Mouse (Mus musculus) kidney, postnatal 4 days (tissue): ENCODE measurements around the gene Pole3.
"Not testable (repeated sequence)": the region's sequence is repeated elsewhere in the genome, so short reads cannot be mapped to it uniquely, and the experiment has no call there.

ENCODE experiments used
- DNase-seq, 2 experiments: peaks; one replicate each; pipeline ENCODE4 v3.0.0; 2021; ENCODE audit warnings: mixed read lengths in 2 of 2

Gene Pole3

DNA sequence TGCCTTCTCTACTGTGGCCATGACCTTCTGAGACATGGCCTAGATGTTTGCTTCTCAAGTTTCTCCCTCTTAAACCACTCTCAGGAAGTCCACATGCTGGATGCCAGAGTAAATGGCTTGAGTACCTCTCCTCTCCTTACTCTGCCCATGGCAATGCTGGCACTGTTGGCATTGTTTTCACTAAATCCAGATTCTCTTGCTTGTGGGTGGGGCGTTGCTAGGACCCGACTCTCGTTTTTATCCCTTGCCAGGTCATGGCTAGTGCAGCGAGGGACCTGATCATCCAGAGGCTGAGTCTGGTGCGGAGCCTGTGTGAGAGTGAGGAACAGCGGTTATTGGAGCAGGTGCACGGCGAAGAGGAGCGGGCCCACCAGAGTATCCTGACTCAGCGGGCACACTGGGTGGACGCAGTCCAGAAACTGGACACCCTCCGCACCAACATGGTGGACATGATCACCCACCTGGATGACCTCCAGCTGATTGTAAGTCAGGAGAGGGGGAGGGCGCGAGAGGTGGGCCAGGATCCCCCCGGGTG lies 38.6 kb downstream of the Pole3 start:
- no peak for DNase-seq

DNA sequence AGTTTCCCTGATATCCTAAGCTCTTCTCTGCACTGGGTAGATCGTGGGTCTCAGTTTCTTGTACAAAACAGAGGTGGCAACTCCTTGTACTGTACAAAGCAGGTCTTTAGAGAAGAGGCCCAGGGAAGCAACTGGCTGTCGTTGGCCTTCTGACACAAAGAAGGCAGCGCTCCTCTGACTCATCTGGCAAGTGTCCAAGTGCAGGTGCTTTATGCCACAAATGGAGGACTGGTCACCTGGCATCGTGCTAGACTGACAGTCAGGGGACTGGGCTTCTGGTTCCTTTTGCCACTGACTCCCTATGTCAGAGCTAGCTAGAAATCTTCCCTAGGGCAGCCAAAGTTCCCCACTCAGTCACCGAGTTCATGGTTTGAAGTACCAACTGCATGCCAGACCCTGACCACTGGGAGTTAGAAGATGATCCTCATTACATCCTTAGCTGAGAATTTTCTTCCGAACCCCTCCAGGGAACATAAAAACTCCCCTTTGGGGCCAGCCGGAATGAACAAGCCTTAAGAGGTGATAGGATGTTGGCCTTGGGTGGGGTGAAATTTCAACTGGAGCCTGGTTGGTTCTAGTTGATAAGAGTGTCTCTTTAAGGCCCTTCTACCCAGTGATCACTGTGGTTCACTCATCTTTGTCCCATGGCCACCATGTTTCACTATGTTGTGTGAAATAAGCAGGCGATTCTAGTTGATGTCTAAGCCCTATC lies 39.3 kb downstream of the Pole3 start:
- DNase-seq, result peak in 1 of 2 experiments; percentile 27

- DNase-seq, result no peak
Observed at GRCm38 (mm10) chr4:62484928-62485327, 39.9 kb downstream of the Pole3 start.

- DNase-seq, result peak in 1 of 2 experiments; percentile 41
Observed at GRCm38 (mm10) chr4:62480709-62481605, 43.9 kb downstream of the Pole3 start.

DNA sequence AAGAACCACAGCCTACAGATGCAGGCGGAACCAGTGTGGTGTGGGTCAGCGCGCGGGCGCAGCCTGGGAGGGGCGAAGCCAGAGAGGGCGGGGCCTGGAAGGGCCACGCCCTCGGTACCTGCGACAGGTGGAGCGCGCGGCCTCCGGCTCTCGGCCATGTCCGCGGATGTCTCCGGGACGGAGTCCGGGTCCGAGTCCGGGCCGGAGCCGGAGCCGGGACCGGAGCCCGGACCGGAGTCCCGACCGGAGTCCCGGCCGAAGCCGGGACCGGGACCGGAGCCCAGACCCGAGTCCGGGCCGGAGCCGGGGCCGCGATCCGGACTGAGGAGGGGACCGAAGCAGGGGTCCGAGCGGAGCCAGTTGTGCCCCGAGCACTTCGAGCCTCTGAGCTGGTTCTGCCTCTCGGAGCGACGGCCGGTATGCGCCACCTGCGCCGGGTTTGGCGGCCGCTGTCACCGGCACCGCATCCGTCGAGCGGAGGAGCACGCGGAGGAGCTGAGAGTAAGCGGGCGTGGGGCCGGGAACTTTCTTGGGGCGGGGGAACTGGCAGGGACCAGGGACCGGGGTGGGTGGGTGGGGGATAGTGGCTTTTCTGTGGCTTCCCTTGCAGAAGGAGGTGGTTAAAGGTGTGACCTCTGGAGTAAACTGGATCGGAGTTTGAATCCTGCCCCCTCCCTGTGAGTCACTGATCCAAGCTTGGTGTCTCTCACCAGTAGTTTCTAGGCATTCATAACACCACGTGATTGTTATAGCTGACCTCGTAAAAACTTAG lies 44.7 kb downstream of the Pole3 start, which contains the start of gene Bspry:
Gene Bspry (plus strand): TSS at position 117 of the 772 bp plus-strand sequence.
- DNase-seq, result peak; percentile 70 to 85

DNA sequence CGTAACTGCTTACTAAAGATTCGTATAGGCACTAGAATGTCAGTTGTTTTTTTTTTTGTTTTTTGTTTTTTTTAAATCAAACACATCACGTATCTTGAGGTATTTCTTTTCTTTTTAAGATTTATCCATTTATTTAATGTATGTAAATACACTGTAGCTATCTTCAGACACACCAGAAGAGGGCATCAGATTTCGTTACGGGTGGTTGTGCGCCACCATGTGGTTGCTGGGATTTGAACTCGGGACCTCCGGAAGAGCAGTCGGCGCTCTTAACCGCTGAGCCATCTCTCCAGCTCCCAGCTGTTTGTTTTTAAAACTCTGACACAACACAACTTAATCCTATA lies 45.3 kb downstream of the Pole3 start:
- not testable (repeated sequence) for DNase-seq

DNA sequence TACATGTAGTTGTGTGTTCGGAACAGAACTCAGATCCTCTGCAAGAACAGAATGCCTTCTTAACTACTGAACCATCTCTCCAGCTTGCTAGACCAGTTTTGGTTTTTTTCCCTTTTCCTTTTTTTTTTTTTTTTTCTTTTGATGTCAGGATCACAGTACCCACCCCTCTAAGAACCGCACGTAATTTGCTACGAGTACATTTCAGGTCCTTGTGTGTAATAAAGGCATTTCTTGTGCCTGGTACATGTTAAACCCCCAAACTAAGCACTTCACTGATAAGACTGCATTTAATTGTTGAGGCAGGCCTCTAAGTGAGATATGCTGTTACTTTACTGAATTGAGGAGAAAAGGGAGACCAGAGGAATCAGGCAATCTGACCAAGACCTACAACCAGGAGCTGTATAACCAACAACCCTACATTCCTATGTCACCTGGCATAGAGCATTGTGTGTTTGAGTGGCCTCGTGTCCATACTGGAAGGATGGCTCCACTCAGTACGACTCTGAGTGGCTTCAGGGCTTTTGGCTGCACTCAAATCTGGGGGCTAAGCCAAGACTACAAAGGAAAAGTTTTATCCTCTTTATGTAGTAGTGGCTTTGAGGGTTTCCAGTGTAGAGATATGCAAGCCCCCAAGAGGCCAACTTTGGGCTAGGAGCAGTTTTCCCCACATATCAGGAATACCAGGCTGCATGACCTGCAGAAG lies 47.2 kb downstream of the Pole3 start:
- DNase-seq, result no peak

DNA sequence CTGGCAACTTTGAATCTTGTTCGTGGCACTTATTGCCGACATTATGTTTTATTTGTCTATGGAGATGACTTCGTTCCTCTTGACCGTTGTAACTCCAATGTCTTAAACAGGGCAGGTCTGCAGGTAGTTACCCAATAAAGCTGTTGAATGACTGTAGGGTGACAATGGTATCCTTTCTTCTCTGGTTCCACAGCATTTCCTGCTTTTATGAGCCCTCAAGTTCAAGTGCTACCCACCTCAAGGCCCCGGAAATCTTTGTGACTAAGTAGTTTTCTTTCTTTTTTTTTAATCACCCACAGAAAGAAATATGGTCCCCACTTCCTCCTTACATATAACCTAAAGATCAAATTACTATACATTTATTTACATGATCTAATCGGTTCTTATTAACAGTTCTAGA lies 49.1 kb downstream of the Pole3 start:
- no peak for DNase-seq

DNA sequence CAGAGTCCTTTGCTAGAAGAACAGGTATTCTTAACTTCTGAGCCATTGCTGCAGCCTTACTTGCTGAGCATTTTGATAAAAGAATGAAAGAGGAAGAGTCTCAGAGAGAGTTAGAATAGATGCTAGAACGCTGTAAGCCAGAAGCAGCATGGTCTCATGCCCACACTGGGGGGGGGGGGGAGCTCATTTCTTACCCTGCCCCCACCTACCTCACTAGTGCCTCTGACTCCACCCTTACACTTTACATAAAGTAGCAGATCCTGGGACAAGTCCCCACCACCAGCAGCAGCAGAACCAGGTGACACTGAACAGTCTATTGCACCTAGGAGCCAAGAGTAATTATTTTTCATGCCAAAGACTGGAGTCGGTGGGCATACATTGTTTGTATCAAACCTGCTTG lies 49.7 kb downstream of the Pole3 start:
- DNase-seq, result no peak
